Mouse (Mus musculus) adrenal gland, postnatal 10 days (tissue): ENCODE measurements around the gene Zfp704. TPM values are rescaled to one million over a fixed set of nuclear protein-coding genes. Genes with fewer than 3 reads are reported as not detected.

ENCODE experiments used
- DNase-seq: peaks from one replicate; pipeline ENCODE4 v3.0.0; 2021; ENCODE audit warnings: mixed read lengths
- total RNA-seq, 2 experiments: library from RNA; stranded (reverse); gene quantifications; 2 replicates each; pipeline ENCODE4 v1.2.3; 2021

The Zfp704 gene
- total RNA-seq, 2 experiments from 2014 or later = 17.8 to 20.3 TPM

- DNase-seq = no peak
Measured at GRCm38 (mm10) chr3:9516119-9516855, 93.6 kb downstream of the Zfp704 start.

DNA sequence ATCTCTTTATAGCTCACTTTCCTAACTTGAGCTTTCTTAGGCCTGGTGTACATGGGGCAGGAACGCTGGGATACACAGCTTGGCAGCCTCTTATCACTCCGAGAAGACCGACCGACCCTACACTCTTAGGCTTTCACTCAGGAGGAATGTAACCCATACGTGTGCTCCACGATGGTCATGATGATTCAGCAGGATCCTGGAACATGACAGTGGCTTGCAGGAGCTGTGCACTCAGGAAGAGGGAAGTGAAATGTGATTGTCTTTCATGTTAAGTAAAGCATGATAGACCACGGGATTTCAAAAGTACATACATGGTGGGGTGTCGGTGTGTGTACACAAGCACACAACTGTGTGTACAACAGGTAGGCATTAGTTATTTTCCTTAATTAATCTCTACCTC lies 94.4 kb downstream of the Zfp704 start:
- DNase-seq = no peak

GRCm38 (mm10) chr3:9513703-9514110 lies 96.2 kb downstream of the Zfp704 start:
- no peak for DNase-seq

GRCm38 (mm10) chr3:9512199-9512598 lies 97.7 kb downstream of the Zfp704 start:
- no peak for DNase-seq

- DNase-seq = no peak
Measured at GRCm38 (mm10) chr3:9505692-9506211, 104.1 kb downstream of the Zfp704 start.

DNA sequence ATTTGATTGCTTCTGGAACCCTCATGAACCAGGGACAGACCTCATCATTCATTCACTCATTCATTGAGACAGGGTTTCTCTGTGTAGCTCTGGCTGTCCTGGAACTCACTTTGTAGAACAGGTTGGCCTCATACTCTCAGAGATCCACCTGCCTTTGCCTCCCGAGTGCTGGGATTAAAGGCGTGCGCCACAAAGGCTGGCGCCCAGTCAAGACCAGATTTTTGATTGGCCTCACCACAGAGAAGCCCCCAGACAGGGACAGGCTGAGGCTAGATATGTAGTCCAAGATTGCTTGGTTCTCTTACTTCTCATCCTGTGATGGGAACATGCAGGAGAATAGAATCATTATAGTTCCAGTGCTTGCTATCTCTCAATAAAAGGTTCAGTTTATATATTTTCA lies 105.5 kb downstream of the Zfp704 start:
- DNase-seq = no peak

- peak; percentile 92 for DNase-seq
Measured at GRCm38 (mm10) chr3:9500725-9501124, 109.2 kb downstream of the Zfp704 start.

DNA sequence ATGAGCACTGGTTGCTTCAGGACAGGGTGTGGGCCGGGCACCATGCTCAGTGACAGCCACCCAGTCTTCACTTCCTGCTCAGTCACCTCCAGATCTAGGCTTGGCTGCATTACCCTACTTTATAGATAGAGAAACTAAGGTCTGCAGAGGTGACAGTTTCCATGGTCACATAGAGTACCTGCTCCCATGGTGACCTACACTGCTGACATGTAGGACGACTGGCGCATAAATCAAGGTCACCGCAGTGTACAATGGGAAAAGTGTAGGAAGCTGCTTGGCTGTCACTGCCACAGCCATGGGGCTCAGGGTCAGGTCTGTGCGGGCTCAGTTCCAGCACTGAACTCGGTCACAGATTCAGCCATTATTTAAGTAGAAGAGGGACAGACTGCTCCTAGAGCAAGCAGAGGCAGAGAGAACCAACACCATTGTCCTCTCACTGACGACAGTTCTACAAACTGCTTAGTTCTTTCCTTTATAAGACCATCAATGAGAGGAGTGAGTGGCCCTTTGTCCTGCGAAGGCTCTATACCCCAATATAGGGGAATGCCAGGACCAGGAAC lies 109.8 kb downstream of the Zfp704 start:
- DNase-seq = peak; percentile 49

DNA sequence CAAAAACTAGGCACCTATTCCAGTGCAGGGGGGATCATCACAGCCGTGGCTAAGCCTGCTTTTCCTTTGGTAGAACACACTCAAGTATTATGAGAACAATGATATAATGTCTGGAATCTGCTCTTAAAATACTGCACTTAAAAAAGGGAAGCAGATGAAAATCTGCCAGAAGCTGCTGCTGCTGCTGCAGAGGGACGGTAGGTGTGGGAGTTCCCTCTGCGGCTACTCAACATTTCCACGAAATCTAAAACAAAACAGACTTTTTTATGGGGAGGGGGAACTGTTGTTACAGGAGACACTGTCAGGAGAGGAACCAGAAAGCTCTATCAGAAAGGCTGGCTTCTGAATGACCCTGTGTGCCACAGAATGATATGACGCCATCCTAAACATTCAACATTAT lies 110.4 kb downstream of the Zfp704 start:
- no peak for DNase-seq

GRCm38 (mm10) chr3:9497260-9497659 lies 112.6 kb downstream of the Zfp704 start:
- DNase-seq = no peak

GRCm38 (mm10) chr3:9491766-9492283 lies 118.1 kb downstream of the Zfp704 start:
- DNase-seq = no peak

DNA sequence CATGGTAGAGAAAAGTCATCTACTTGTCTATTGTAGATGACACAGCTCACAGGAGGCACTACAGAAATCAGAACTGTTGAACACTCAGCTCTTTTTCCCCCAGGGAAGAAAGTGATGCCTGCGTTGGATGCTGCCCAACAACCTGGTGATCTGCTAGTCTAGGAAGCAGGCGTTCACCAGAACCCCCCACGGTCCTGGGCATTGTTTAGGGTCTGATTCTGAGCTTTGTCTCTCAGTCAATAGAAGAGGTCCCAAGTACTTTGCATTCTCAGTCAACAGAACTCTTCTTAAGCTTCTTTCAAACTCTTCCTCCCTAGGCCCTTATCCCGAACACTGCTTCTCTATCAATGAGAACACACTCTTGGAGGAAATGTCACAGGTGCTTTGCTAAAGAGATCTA lies 122.2 kb downstream of the Zfp704 start:
- no peak for DNase-seq

DNA sequence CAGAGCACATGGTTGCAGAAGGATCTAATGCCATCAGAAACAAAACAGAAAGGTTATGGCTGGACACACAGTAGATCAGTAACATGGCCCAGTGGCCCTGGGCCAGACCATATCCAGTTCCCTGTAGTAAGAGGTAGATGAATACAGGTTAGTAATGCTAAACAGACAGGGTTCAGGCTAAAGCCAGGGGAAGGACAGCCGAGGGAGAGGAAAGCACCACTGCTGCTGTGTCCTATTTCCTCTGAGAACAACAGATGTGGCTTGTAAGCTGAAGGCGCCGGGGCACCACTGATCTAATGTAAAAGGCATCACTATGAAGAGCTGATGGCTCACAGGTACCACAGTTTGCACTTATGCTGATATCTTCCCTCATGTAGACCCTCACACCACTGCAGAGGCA lies 124.4 kb downstream of the Zfp704 start:
- no peak for DNase-seq

DNA sequence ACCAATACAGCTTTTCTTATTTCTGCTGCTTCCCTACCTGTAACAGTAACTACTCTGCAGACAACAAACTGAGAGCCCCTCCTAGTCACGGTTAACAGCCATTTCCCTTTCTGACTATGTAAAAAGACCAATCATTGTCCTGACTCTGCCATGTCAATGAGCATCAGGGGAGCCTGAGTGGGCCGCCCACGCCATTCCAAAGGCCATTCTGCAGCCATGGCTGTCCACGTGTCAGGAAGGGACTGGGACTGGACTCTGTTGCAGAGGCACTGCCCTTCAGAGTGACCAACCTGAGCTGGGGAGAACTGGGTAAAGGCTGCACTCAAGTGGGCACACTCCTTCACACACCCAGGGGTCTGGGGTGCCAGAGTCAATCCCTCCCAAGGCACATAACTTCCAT lies 127.9 kb downstream of the Zfp704 start:
- DNase-seq = no peak

DNA sequence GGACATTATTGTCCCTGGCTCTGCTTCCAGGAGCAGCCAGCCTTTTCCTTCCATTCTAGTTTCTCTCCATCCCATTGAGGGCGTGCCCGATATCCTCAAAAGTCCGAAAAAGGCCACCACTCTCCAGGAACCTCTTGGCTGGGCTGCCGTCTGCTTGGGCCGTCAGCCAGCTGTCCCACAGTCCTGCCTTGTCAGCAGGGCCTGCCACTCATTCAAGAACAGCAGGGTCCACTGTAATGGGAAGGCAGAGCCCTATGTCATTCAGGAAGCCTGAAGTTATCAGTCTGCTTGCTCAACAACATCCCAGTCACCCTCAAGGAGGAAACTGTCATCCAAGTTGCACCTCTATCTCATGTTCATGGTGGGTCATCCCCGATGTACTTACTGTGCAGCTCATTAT lies 128.5 kb downstream of the Zfp704 start:
- peak; percentile 55 for DNase-seq

GRCm38 (mm10) chr3:9480936-9481335 lies 128.9 kb downstream of the Zfp704 start:
- no peak for DNase-seq

- DNase-seq = no peak
Measured at GRCm38 (mm10) chr3:9477386-9477785, 132.5 kb downstream of the Zfp704 start.

- DNase-seq = no peak
Measured at GRCm38 (mm10) chr3:9476336-9476735, 133.5 kb downstream of the Zfp704 start.

DNA sequence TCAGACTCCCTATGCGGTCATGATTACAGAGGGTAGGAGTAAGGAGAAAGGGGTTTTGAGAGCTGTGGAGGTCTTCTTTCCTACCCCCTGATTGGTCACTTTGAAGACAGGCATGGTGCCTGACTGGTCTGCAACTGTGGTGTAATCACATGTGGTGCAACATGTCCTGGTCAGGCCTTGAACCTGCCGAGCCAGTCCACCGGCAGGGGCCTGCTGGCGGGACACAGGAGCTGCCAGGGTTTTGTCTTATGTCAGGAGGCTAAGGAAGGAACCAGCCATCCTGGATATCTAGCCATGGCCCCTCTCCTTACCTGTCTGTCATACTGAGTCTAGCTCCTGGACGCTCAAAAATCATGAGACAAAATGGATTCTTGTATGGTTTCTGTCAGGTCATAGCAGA lies 134.4 kb downstream of the Zfp704 start:
- no peak for DNase-seq

- DNase-seq = no peak
Measured at GRCm38 (mm10) chr3:9474331-9474730, 135.6 kb downstream of the Zfp704 start.

DNA sequence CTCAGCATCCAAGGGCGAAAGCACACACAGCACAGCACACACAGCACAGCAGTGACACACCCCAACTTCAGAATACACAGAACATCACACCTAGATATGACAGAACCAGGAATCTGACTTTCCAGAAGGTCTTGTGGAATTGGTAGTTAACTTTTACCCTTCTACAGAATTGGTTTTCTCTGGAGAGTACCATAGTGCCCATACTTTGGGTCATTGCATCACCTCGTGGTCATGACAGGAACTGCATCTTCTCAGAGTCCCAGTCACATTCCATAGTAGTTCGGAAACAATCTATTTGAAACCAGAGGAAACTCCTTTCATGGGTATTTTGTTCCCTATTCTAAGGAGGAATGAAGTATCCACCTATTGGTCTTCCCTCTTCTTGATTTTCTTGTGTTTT lies 143.6 kb downstream of the Zfp704 start:
- peak; percentile 80 for DNase-seq

- no peak for DNase-seq
Measured at GRCm38 (mm10) chr3:9465731-9466130, 144.2 kb downstream of the Zfp704 start.

GRCm38 (mm10) chr3:9461660-9462059 lies 148.2 kb downstream of the Zfp704 start:
- DNase-seq = peak; percentile 21

DNA sequence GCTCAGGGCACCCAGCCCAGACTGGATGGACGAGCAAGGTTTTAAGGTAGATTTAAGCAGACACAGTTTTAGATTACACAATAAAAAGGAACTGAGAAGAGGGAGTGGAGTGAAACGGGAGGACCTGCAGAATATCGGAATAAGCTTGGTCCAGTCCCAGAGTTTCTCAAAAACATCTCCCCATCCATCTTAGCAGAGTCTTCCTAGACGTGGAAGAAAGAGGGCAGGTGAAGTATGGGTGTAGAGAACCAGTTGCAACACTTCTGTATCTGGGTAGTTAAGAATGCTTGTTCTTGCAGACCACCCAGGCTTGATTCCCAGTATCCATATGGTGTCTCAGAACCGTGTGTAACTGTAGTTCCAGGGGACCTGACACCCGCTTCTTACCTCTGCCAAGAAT lies 149.6 kb downstream of the Zfp704 start:
- no peak for DNase-seq
